Mouse (Mus musculus) cerebellum, postnatal 14 days (tissue): ENCODE measurements around the gene Hsf5.

Experiments used
- DNase-seq, 2 experiments: peaks; one replicate each; pipeline ENCODE4 v3.0.0; 2021; ENCODE audit warnings: mixed read lengths in 2 of 2

Hsf5 gene

DNA sequence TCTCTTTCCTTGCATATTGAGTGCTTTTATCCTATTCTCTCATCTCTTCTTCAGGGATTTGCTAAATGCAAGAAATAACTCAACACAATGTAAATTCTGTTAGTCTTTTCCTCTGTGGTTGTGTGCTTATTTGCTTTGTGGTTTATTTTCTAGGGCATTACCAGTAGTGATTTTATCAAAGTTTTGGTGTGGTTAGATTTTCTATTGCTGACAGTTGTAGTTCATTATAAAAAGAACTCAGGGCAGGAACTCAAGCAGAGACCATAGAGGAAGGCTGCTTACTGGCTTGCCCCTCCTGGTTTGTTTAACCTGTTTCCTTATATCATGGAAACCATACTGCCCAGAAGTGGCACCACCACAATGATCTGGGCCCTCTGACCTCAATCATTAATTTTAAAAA is 25.9 kb downstream of the Hsf5 start:
- no peak for DNase-seq

DNA sequence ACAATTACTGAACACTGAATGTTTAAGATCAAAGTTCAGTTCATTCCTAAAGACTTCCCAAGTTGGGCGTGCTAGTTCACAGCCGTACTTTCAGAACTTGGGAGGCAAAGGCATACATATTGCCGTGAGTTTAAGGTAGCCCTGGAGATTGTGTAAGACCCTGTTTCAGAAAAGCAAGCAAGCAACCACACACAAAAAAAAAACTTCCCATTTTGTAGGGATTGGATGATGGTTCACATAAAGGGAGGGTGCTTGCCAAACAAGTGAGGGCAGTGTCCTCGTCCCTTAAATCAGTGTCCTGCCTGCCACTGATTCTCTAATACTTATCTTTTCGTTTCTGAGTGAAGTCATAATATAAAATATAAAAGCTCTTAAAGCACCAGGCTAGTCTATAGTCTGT is 37.7 kb downstream of the Hsf5 start:
- DNase-seq = no peak

DNA sequence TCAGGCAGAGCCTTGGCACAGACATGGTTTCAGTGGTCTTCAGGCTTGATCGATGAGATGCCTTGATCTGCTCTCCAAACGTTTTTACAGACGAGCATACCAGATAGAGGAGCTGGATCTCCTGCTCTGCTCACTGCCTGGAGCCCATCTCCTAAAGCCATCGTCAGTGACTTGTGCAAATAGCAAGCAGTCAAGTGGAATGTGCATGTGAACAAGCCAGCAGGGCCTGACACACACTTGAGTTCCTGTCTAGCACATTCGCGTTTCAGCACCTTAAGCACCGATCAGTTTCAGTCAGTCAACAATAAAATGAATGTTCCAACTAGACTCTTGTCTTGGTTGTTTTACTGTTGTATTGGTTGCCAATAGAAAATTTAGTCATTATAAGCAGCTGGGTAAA is 42.3 kb downstream of the Hsf5 start:
- DNase-seq = no peak

DNA sequence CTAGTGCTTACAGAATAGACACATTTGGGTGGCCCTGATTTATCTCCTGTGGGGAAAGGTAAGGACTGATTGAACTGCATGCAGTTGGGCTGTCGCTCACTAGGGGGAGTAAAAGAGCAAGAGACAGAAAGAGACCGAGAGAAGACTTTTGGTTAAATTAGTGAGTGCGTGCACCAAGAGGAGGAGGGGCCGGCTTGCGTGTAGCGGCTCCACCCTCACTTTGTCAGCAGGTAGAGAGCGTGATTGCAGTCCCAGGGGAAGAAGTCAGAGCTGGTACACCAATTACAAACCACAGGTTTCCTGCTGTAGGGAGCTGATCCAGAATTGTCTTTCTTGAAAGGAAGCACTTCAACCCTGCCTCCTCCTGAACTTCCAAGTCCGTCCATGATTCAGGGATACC is 45.4 kb downstream of the Hsf5 start, which contains the start of gene Rnf43:
TSS of gene Rnf43 (plus strand) at position 316 of the 400 bp plus-strand sequence.
- DNase-seq = peak; percentile 92 to 96

DNA sequence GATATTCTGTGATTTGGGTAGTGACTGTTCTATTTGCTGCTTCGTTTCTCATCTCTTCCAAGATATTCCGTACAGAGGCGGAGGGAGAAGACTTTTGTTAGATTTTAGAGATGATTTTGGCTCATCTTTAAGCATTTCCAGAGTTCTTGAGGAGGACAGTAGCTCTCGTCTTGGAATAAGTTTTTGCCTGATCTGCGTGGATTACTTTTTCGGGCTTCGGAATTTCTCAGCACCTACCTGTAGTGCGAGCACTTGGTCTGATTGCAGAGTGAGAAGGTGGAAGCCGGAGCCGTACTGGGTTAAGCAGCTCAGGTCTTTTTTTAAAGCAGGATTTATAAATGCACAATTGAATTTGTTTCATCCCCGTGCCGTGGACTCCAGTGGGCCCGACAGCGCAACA is 45.9 kb downstream of the Hsf5 start:
- DNase-seq = no peak

DNA sequence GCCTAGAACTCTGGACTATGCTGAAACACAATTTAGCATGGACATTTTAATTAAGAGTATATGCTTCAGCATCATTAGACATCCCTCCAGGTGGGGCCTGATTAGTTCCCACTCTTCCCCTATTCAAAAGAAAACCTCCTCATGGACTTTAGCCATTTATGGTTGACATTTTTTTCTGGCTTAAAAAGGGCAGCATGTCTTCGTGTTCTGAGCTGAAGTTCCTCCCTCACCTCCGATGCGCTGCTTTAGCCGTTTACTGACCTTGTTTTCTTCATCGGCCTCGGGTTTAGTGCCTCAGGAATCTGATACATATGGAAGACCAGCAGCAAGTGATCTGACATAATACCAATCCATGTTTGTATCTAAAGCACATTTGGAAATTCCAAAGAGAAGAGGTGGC is 47.0 kb downstream of the Hsf5 start:
- no peak for DNase-seq

DNA sequence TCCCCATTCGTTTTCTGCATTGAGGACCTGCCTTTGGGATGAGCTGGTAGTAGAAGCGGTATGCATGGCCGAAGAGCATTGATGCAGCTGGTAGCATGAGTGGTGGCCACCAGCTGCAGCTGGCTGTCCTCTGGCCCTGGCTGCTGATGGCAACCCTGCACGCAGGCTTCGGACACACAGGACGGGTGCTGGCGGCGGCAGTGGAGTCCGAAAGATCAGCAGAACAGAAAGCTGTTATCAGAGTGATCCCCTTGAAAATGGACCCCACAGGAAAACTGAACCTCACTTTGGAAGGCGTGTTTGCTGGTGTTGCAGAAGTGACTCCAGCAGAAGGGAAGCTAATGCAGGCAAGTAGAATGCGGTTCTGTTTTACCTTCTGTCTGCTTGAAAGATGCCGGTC is 47.6 kb downstream of the Hsf5 start:
- DNase-seq = peak; percentile 10 to 11

DNA sequence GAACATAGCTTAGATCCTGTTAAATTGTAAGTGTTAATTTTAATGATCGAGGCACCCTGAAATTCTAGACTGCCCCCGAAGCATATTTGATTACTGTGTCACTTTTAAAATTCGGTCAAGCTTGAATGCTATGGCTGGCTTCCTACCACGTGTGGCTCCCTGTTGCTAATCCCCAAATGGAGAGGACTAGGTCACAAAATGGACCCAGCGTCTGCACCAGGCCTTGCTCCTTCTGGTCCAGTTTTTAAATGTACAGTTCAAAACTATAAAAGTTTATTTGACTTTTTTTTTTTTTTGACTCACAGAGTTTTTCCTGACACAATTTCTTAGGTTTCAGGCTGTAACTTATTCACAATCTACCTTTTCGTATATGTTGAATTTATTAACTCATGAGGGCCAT is 48.3 kb downstream of the Hsf5 start:
- DNase-seq = peak; percentile 13 to 18

DNA sequence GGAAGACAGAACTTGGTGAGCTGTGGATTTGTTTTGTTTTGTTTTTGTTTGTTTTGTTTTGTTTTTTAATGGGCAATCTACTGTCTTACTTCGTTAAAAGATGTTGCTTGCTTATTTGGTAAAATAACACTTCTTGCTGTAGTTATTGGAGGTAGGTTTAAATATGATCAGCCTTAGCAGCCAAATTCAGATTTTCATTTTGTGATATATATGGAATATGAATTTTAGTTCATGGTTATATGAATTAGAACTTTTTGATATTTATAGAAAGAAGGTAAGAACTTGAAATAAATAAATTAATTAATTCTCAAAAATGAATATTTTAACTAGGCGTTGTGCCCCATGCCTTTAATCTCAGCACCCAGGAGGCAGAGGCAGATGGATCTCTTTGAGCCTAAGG is 48.7 kb downstream of the Hsf5 start:
- DNase-seq = no peak

DNA sequence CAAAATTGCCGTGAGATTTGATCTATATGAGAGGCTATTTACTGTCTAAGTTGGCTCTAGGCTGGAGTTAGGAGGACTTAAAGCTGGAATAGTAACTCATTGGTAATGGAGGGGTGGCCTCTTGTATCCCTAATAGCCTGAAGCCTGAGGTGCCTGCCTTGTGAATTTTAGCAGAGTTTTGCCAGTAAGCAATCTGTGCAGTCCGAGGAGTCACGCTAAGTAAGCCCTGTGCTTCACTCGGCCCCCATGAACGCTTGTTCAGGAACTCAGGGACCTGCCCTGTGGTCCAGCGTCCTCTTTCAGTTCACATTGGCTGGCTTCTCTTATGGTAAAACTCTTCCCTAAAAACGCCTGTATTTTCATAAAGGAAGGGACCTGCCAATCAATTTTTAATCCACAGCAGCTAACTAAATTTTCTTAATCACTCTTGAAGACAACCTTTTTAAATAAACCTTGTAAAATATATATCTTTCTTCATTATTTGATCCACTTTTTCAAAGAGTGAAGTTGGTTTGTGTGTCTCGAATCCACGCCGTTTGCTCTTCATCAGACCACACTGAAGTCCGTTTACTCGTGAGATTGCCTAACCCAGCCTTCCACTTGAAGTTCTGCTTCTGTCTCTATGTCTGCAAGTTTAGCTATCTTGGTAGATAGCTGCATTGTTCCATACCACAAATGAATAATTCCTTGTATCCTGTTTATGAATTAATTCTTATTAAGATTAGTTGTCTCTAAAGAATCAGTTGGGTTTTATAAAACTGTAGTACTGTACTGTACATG is 49.5 kb downstream of the Hsf5 start:
- no peak for DNase-seq

DNA sequence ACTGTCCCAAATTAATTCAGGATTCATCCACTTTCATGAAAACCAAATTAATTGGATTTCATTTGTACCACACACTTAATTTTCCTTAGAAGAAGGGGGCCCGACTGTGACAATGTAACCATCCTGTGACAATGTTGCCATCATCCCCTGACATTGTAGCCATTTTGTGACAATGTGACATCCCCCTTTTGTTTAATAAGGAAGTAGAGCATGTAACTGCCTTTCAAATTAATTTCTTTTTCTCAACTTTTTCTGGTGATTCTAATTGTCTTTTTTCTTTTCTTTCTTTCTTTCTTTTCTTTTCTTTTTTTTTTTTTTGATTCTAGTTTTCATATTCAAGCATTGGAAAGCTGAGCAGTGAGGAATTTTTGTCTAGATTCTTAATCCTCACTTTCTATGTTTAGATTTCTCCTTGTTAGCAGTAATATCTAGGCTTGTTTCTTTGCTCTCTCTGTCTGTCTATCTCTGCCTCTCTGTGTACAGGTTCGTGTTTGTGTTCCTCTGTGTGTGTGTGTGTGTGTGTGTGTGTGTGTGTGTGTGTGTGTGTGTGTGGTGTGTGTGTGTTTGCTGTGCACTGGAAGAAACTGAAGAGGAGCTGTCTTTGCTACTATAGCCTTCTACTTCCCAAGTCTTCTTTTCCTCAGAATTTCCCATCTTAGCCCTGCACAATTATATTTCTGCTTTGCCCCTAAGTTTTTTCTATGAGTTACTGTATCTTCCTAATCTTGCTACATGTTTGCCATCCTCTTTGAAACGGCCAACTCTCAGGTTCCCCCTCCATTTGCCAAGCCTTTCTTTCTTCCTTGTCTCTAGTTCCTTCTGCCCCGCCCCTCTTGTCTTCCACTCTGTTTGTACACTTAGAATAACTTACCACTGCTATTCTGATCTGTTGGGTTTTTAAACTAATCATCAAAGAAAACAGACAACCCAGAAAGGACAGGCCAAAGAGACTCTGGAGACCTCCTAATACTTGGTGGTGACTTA is 50.4 kb downstream of the Hsf5 start:
- no peak for DNase-seq

DNA sequence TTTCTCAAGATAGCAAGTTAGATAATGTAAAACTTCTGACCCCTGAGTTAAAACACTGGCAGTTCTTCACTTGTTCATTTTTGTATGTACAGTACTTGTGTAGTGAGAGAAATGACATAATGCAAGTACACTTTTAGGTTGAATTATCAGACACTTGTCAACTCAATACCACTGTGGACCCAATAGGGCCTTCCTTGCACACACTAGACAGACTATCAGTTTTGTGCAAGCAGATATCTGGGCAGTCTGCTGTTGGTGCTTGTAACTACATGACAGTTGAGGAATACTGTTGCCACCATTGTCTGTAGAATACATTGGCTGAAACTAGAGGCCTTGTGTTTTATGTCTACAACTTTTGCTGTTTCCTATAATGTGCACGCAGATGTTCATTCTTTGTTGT is 56.3 kb downstream of the Hsf5 start:
- no peak for DNase-seq

DNA sequence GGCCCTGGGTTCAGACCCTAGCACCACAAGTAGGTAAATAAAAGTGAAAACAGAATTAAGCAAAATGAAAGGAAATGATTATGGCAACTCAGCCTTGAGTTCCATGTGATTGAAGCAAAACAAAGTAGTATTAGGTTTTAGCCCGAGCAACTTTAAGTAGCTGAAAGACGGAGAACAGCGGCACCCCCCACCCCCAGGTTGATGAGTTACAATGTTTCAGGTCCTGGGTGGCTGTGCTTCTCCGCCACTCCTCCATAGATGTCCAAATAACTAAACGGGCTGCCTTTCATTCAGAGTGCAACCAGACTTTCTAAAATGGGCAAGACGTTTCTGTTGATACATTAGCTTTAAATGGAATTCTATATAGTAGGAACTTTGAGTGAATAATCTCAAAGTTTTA is 58.6 kb downstream of the Hsf5 start:
- no peak for DNase-seq

DNA sequence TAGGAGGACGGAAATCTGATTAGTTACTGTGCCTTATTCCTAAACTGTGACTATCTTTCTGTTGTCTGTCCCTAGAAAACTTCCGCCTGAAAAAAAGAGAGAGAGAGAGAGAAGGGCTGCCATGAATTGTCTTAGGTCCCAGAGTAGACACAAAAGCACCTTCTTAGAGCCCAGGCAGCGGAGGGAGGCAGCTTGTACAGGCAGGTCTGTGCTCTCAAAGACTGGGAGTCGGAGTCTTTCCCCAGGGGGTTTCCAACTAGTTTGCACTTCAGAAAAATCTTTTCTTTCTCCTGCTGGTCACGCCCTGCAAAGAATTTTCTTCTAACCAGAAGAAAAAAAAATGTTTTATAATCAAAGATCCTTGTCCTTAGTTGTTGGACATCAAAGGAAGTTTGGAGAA is 60.8 kb downstream of the Hsf5 start:
- no peak for DNase-seq

DNA sequence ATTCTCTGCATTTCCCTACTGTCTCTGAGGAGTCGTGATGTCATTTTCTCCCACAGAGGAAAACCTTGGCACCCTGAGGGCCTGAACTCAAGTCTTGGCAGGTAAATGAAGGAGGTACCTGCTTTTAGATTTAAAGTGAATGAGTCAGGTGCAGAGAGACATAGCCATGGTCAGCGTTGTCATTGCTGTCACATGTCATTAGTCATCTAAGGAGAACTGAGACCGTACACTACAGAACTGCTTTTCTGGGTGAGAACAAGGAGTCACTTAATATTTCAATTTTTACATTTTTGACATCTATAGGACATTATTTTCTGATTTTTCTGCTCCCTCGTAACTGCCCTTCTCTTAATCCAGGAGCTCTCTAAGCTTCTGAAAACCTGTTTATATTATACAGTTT is 61.6 kb downstream of the Hsf5 start:
- DNase-seq = no peak

DNA sequence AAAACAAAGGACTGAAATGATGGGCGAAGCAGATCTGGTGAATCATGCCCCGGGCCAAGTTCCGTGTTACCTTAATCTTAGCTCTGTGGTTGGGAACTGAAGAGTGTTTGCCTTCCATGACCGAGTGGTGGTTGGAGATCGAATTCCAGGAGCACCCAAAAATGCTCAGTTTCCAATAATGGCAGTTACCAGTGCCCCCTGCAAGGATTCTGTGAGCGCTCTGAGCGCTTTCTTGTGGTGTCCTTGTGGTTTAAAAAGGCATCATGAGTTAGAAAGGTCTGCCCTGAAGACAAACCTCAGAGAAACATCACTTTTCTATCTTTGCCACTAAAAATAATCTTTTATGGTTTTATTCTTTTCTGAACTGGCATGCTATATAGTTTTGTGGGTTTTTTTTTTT is 62.0 kb downstream of the Hsf5 start:
- no peak for DNase-seq

DNA sequence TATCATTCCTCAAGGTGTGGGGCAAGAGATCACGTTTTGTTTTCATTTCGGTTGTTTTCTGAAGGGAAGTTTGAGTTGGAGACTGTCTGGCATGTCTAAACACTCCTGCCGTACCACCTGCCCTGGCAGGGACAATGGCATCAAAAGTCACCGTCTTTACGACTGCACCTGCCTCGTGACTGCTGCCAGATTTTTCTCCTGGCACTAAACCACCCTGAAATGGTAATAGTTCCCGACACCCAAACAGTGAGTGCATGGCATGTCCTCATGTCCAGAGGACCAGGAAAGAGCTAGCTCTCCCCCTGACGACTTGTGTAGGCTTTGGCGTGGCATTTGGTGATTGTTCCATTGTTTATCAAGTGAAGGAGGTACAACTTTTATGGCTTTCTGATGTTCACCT is 63.8 kb downstream of the Hsf5 start:
- DNase-seq = no peak

DNA sequence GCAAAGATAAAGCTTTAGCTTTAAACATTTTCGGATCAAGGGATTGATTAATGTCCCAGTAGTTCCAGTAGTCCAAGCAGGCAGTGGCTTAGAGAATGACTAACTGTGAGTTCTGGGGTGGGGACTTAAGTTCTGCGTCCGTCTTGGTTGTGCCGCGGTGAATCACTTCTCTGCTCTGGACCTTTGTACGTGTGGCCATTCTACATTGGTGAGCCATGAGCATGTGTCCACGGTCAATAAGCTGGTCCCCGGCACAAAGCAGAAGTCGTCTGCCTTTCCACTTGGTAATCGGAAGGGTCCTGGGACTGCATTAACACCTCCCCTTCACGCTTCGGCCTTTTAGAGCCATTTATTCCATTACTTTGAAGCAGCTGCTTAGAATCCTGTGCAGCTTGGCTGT is 65.1 kb downstream of the Hsf5 start:
- DNase-seq = no peak

DNA sequence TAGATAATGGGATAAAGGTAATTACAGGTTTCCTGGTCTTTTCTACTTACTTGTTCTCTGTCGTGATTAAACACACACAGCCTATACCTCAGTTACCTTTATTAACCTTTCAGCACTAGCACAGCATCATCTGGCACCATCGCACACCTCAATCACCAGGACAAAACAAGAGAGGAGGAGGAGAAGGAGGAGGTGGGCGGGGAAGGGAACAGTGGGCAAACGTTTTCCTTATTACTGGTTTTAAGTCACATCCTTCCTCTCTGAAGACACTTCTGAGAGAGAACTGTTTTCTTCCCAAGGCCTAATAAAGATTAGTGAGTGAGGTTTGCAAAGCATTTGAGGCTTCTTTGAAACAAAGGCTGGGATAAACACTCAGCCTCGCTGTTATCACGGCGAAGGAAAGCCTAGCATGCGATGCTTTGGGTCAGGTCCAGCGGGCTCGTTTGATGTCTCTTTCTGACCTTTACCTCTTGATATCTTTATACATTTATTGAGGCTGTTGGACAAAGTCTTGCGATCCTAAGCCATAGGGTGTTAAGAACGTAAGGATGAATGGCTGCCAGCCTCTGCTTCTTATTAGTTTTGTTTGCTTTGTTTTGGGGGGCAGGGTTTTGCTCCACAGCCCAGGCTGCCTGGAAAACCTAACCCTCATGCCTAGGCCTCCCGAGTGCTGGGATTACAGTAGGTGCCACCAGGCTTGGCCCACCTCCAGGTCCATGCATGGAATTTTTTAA is 66.0 kb downstream of the Hsf5 start:
- no peak for DNase-seq

DNA sequence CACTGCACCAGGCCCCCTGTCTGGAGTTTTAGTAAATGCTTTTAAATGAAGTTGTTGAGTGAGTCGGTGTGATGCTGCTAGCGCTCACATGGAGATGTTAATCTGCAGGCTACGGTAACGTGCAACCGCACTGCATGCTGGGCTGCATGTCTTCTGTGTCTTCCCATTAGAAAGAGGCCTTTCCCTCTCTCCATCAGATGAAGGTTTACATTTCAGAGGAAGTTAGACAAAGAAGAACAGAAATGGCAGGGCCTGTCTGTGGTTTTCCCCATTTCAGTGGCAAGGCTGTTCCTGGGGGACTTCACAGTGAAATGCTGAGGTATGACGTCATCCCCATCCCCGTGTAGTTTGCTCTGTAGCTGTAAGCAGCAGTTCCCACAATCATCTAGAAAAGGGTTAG is 69.4 kb downstream of the Hsf5 start:
- no peak for DNase-seq

DNA sequence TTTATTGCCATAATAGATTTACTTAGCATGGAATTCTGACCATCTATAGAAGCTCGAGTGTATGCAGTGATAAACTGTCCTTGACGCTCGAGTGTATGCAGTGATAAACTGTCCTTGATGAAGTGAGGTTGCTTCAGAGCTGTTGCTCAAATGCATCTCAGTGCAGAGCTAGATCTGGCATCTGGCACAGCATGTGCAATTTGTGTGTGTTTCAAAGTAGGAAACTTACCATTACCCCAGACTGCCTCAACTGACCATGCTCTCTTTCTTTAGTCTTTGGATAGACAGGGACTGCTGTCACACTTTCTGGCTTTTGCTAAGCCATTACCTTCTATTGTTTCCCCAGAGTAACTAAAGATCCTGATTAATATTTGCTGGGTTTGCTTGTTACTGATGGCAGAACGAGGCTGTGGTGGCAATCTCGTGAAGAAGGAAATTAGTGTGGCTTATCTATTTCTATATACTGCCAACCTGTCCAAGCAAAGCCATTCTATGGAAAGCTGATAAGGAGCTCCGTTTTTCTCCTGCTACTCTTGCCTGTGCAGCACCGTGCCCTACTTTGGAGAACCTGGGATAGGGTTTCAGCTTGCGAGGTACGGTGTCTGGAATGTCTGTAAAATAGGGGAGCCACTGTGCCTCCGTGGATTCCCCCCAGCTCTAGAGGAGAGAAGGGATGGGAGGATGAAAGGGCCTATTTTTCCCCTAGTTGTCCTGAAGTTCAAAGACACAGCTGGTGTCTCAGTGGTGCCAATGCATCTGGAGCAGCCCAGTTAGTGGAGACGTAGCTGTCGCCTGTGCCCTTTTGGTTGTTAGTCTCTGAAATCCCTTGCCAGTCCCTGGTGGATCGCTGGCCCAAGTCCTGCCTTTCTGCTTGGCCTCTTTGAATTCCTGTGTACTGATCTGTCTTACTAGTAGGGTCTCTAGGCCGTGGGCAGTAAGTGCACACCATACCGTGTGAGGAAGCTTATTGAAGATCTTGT is 70.6 kb downstream of the Hsf5 start:
- DNase-seq = no peak
